Mouse (Mus musculus): ENCODE results near the gene Gm20388. TPM values are rescaled to one million over a fixed set of nuclear protein-coding genes. Genes with fewer than 3 reads are reported as not detected.

The Gm20388 gene
- polyA plus RNA-seq, 1 experiment from 2014 or later, result 5.5 TPM

DNA sequence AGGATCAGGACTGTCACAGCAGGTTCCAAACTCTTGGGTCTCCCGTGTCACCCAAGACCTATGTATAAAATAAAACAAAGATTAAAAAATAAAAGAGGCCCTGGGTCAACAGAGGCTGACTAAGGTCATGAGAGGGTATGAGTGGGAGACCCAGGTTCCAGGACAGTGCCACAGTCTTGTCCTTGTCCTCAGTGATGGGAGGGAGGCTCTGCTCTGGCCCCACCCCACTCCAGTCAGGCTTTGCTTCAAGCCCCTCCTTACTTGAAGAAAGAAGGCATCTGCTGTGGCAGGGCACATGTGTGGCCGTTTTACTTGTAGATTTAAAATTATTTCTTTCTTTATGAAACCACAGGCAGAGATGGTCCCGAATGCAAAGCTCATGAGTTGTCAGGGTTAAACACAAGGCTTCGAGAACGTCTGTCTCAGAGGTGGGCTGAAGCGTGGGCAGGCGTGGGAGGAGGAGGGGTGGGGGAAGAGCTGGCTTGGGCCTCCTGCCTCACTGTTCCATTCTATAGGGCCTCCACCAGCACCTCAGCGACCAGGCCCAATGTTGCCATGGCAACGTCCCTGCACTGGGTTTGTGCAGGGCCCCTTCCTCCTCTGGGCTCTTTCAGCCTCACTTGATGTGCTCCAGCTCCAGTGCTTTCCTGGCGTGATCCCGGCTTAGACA, 4188.4 kb downstream of the Gm20388 start:
- H3K27me3 ChIP-seq, result no peaks in the 10 kb centered on the region
- no peak overlapping the region for H3K9ac ChIP-seq
- ATAC-seq (ENCODE audit: borderline replicate concordance, extremely low read depth, low FRiP score, low TSS enrichment), result no peak; the same call in 1 of the 2 replicates
- H3K27ac ChIP-seq, result no peak overlapping the region
- H3K4me1 ChIP-seq, result peaks cover 5% of the 10 kb centered on the region; the same call in 1 of the 2 replicates
- no peak overlapping the region for H3K4me3 ChIP-seq
- no peak overlapping the region for H3K4me2 ChIP-seq
- H3K36me3 ChIP-seq, result no peaks in the 10 kb centered on the region
- WGBS, result 16% methylated on average over 11 of the region's 11 CpGs
- no peaks in the 10 kb centered on the region for H3K9me3 ChIP-seq

DNA sequence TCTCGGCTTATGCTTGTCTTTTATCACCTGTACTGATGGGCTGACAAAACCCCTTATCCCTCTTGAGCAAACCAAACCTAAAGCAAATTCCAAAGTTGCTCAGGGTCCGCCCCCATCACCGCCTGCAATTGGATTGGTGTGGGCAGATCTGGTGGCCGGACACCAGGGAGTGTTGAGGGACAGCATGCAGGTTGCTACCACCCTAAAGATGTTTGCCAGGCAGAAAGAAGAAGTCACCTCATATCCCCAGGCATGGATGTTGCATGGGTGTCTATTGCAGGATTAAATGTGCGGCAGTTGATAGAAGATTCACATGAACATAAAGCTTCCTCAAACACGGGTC, 4189.0 kb downstream of the Gm20388 start:
- H3K9me3 ChIP-seq, result no peaks in the 10 kb centered on the region
- no peak; the same call in 1 of the 2 replicates for ATAC-seq (ENCODE audit: borderline replicate concordance, extremely low read depth, low FRiP score, low TSS enrichment)

DNA sequence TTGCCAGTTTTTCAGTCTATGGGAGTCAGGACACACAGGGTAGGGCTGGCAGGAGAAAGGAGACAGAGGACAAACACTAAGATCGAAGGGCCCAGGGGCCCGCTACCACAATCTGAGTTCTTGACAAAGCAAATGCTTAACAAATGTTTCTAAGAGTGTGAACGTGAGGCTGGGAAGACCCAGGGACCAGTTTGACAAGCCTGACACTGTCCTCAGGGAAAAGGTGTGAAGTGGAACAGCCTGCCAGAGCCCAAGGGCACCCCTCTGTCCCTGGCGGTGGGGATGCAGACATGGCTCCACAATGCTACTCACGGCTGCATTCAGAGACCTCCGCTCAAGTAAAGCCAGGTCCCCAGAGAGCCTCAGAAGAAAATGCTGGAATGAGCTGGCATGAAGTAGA, 4195.2 kb downstream of the Gm20388 start:
- Histone ChIP-seq H3K4me1 (peaks cover 9% of the 10 kb centered on the region; the same call in 1 of the 2 replicates), H3K27ac (no peak overlapping the region), H3K9ac (no peak overlapping the region), H3K4me2 (no peak overlapping the region), H3K4me3 (no peak overlapping the region), H3K36me3 (no peaks in the 10 kb centered on the region), H3K27me3 (no peaks in the 10 kb centered on the region), H3K9me3 (no peaks in the 10 kb centered on the region)
- 41% methylated on average over 6 of the region's 6 CpGs for WGBS
- no peak for ATAC-seq (ENCODE audit: borderline replicate concordance, extremely low read depth, low FRiP score, low TSS enrichment)

More for the DNA sequence above, 4189.0 kb downstream of the Gm20388 start:
- Histone ChIP-seq H3K4me2 (no peak overlapping the region), H3K4me3 (no peak overlapping the region), H3K9ac (no peak overlapping the region), H3K36me3 (no peaks in the 10 kb centered on the region), H3K27ac (no peak overlapping the region), H3K27me3 (no peaks in the 10 kb centered on the region), H3K4me1 (peaks cover 5% of the 10 kb centered on the region; the same call in 1 of the 2 replicates)
- WGBS, result 57% methylated on average over 6 of the region's 6 CpGs

DNA sequence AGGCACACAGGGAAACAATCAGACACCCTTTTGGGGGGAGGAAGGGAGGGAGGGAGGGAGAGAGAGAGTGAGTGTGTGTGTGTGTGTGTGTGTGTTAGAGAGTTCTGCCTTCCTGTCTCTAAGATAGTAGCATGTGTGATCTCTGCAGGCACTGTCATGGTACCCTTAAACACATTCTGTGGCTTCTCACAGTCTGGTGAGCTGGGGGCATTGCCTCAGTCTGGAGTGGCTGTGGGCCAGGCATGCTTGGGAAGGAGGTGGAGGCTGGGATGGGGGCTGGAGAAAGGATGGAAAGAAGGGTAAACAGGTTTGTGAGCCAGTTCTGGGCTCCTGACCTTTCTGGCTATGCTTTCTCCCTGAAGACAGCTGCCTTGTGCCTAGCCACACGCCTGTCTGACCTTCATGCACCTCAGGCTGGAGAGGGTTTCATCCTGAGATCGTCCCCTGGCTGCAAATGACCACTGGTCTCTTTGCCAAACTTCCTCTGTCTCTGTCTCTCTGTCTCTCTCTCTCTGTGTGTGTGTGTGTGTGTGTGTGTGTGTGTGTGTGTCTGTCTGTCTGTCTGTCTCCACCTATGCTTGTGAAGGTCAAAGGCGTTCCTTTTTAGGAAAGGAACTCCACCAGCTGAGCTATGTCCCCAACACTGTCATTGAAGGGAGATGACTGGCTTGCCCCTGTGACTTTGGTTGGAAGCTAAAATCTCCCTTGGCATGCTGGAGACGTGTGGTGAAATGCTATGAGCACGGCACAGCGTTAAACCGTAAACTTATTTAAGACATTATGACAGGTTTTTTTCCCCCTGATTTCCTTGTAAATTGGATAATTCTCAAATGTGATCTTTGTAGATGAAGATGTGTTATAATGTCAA, 4195.9 kb downstream of the Gm20388 start:
- no peaks in the 10 kb centered on the region for H3K9me3 ChIP-seq
- H3K27me3 ChIP-seq, result no peaks in the 10 kb centered on the region
- no peak overlapping the region for H3K4me3 ChIP-seq
- H3K36me3 ChIP-seq, result no peaks in the 10 kb centered on the region
- no peak overlapping the region for H3K9ac ChIP-seq
- WGBS, result 51% methylated on average over 7 of the region's 7 CpGs
- ATAC-seq (ENCODE audit: borderline replicate concordance, extremely low read depth, low FRiP score, low TSS enrichment), result peak; percentile 55
- H3K4me1 ChIP-seq, result peaks cover 10% of the 10 kb centered on the region; the same call in 1 of the 2 replicates
- H3K27ac ChIP-seq, result no peak overlapping the region
- no peak overlapping the region for H3K4me2 ChIP-seq

DNA sequence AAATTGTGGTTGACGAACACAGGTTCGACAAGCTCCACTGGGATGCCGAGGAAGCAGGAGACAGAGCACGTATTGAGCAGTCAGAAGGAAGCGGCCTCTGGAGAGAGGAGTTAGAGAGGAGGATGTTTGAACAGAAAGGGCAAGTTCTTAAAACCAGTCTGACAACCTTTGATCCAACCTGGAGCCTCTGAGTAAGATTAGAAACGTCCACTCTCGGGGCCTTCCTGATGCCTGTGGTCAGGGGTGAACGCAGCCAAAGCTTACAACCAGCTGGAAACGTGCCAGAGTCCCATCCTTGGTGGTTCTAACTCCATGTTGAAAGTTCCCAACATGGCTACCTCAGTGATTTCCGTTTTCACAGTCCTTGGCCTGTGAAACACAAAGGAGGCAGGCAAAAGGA, 4202.5 kb downstream of the Gm20388 start:
- Histone ChIP-seq H3K9ac (no peak overlapping the region), H3K4me1 (0 out of 2 replicates have a peak, but pooled peaks cover 4% of the 10 kb centered on the region), H3K27me3 (no peaks in the 10 kb centered on the region), H3K27ac (peak overlapping the region; percentile 27; the same call in 1 of the 2 replicates), H3K4me2 (no peak overlapping the region), H3K9me3 (no peaks in the 10 kb centered on the region), H3K36me3 (no peaks in the 10 kb centered on the region), H3K4me3 (no peak overlapping the region)
- 54% methylated on average over 10 of the region's 10 CpGs for WGBS
- ATAC-seq (ENCODE audit: borderline replicate concordance, extremely low read depth, low FRiP score, low TSS enrichment), result no peak

DNA sequence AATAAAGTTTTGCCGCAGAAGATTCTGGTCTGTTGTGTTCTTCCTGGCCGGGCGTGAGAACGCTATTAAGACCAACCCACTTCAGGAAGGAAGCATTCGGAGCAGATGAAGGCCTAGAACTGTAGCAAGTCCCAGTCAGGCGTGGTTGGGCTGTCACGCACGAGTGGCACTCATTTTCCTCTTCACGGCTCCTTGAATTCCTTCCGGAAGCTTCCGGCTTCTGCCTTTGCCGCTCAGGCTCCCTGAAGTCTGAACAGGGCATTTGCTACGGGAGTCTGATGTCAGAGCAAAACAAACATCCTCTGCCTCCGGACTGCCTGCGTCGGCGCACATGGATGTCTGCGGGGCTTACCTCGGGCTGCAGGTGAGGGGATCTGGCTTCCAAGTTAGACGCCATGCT, 4214.6 kb downstream of the Gm20388 start:
- H3K4me2 ChIP-seq, result no peak overlapping the region
- ATAC-seq (ENCODE audit: borderline replicate concordance, extremely low read depth, low FRiP score, low TSS enrichment), result no peak
- 94% methylated on average over 20 of the region's 20 CpGs for WGBS
- no peaks in the 10 kb centered on the region for H3K4me1 ChIP-seq
- no peaks in the 10 kb centered on the region for H3K9me3 ChIP-seq
- no peak overlapping the region for H3K27ac ChIP-seq
- no peak overlapping the region for H3K9ac ChIP-seq
- no peaks in the 10 kb centered on the region for H3K27me3 ChIP-seq
- no peak overlapping the region for H3K4me3 ChIP-seq
- H3K36me3 ChIP-seq, result no peaks in the 10 kb centered on the region

DNA sequence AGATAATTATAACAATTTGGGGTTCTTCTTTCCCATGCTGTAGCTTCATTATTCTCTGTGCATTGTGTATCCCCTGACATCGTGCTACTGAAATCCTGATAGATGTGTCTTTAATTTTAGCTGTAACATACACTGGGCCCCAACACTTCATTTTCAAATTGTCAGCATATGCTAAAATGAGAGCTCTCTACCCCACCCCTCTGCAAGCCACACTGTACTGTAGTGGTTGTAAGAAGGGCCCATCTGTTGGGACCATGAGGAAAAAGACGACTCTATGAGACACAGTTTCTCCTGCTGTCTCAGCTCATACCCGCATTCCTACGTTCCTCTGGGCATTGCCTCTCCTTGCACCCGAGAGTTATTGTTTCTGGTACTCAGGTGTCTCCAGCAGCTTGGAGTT, 4226.6 kb downstream of the Gm20388 start:
- Histone ChIP-seq H3K4me1 (no peaks in the 10 kb centered on the region), H3K27ac (no peak overlapping the region)
- 58% methylated on average over 5 of the region's 5 CpGs for WGBS

DNA sequence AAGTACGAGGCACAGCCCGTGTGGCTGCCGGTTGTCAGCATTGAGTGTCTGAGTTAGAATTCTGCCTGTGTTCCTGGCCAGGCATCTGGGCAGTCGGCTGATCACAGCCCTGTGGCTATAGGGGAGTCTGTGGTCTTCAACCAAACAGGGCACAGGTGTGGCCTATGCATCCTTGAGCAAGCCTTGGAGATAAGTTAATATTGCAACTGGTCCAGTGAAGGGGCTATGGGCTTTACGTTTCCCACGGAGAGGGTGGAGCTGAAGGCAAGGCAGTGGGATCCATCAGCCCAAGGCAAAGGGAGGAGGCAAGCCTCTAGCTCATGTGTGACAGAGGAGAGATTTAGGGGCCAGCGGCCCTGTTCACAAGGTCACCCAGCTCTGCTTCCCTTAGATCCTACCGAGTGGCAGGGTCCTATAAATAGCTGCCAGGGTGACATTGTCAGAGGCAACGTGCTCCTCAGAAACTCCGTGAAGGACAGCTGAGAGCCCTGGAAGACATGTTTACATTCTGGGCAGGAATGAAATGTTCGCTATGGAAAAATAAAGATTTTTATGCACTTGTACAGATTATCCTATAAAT, 4229.7 kb downstream of the Gm20388 start:
- H3K4me1 ChIP-seq, result no peaks in the 10 kb centered on the region
- WGBS, result 61% methylated on average over 11 of the region's 11 CpGs
- no peaks in the 10 kb centered on the region for H3K27me3 ChIP-seq
- ATAC-seq (ENCODE audit: borderline replicate concordance, extremely low read depth, low FRiP score, low TSS enrichment), result no peak
- no peaks in the 10 kb centered on the region for H3K36me3 ChIP-seq
- H3K4me2 ChIP-seq, result no peak overlapping the region
- H3K27ac ChIP-seq, result no peak overlapping the region
- H3K4me3 ChIP-seq, result no peak overlapping the region
- no peaks in the 10 kb centered on the region for H3K9me3 ChIP-seq
- no peak overlapping the region for H3K9ac ChIP-seq

More for the DNA sequence above, 4226.6 kb downstream of the Gm20388 start:
- Histone ChIP-seq H3K9ac (no peak overlapping the region), H3K36me3 (no peaks in the 10 kb centered on the region), H3K4me3 (no peak overlapping the region), H3K9me3 (no peaks in the 10 kb centered on the region), H3K4me2 (no peak overlapping the region), H3K27me3 (no peaks in the 10 kb centered on the region)
- no peak for ATAC-seq (ENCODE audit: borderline replicate concordance, extremely low read depth, low FRiP score, low TSS enrichment)

DNA sequence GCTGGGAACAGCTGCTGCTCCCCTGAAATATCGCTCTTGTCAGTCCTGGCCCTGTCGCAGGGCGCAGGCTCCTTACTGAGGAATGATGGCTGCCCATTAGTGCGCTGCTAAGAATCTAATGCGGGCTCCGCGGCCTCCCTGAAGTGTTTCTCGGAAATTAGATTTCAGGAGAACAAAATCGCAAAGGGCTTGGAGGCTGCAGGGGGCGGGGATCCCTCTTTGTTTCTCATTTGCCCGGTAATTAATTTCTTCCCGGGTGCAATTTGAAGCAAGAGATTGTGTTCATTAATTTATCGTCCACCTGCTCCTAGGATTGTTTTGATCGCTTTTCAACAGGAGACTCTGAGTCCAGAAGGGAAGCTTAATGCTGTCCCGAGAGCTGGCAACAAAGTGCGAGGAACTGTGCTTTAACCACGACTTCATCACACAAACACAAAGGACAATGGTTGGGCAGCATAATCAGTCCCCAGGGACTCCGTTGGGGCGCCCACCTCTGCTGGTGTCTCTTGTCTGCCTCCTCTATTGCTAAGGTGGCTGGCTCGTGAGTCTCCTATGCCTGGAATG, 4230.3 kb downstream of the Gm20388 start:
- no peak overlapping the region for H3K9ac ChIP-seq
- no peaks in the 10 kb centered on the region for H3K4me1 ChIP-seq
- H3K9me3 ChIP-seq, result no peaks in the 10 kb centered on the region
- no peak overlapping the region for H3K27ac ChIP-seq
- H3K36me3 ChIP-seq, result no peaks in the 10 kb centered on the region
- ATAC-seq (ENCODE audit: borderline replicate concordance, extremely low read depth, low FRiP score, low TSS enrichment), result no peak
- H3K27me3 ChIP-seq, result no peaks in the 10 kb centered on the region
- 69% methylated on average over 20 of the region's 20 CpGs for WGBS
- no peak overlapping the region for H3K4me3 ChIP-seq
- H3K4me2 ChIP-seq, result no peak overlapping the region

DNA sequence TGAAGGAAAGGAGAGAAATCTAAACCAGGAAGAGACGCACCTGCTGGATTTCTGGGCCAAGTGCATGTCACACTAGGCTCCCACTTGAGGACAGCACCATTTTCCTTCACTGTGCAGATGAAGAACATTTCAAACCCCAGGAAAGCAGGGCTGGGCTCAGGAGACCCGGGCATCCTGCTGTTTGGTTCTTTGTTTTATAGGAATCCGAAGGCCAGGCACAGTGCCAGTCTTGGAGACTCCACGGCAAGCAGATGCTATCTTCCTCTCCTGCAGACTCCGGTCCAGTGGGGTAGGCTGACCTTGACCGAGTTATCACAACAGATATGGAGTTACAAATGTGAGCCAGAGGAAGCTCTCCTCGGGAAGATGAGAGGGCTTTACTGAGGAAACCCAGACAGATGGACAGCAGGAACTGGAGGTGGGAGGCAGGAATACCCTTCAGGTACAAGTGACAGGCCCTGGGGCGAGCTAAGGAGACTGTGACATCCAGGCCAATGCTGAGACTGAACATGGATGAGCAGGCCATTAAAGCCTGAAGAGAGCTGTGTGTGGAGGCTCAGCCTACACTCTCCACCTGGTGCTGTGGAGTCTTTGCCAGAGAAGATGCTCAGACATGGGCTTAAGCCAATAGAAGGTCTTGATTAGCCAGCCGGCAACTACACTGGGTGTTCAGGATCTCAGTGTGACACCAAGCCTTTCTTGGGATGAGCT, 4231.2 kb downstream of the Gm20388 start:
- Histone ChIP-seq H3K9me3 (no peaks in the 10 kb centered on the region), H3K9ac (no peak overlapping the region), H3K27ac (no peak overlapping the region), H3K4me3 (no peak overlapping the region), H3K27me3 (no peaks in the 10 kb centered on the region), H3K4me2 (no peak overlapping the region), H3K36me3 (no peaks in the 10 kb centered on the region), H3K4me1 (no peaks in the 10 kb centered on the region)
- 58% methylated on average over 9 of the region's 9 CpGs for WGBS
- ATAC-seq (ENCODE audit: borderline replicate concordance, extremely low read depth, low FRiP score, low TSS enrichment), result no peak

DNA sequence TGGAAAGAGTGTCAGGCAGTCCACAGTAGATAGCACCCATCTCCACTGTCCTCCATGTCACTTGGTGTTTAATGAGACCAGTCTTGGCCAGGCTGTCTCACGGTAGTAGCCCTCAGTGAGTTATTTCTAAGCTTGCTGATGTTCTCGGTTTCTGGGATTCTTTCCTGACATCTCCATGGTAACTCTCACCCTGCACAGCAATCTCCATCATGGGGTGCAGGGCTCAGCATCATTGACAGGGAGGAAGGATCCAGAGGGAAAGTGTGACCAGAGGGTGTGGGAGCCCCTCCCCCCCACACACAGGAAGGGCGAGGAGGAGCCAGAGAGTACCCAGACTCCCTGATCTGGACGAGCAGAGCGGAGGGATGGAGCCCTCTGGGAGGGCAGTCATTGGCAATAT, 4232.4 kb downstream of the Gm20388 start:
- no peaks in the 10 kb centered on the region for H3K4me1 ChIP-seq
- no peaks in the 10 kb centered on the region for H3K9me3 ChIP-seq
- no peaks in the 10 kb centered on the region for H3K27me3 ChIP-seq
- no peak overlapping the region for H3K4me2 ChIP-seq
- no peak overlapping the region for H3K4me3 ChIP-seq
- no peak overlapping the region for H3K9ac ChIP-seq
- 55% methylated on average over 5 of the region's 5 CpGs for WGBS
- no peak overlapping the region for H3K27ac ChIP-seq
- ATAC-seq (ENCODE audit: borderline replicate concordance, extremely low read depth, low FRiP score, low TSS enrichment), result no peak
- no peaks in the 10 kb centered on the region for H3K36me3 ChIP-seq

All from lung, embryonic 15.5 days (tissue).